Mouse (Mus musculus): ENCODE data around the gene Mybpc3. TPM values are rescaled to one million over a fixed set of nuclear protein-coding genes. Genes with fewer than 3 reads are reported as not detected.

Mybpc3 gene
- polyA plus RNA-seq, 1 experiment from 2014 or later = 0.05 TPM

DNA sequence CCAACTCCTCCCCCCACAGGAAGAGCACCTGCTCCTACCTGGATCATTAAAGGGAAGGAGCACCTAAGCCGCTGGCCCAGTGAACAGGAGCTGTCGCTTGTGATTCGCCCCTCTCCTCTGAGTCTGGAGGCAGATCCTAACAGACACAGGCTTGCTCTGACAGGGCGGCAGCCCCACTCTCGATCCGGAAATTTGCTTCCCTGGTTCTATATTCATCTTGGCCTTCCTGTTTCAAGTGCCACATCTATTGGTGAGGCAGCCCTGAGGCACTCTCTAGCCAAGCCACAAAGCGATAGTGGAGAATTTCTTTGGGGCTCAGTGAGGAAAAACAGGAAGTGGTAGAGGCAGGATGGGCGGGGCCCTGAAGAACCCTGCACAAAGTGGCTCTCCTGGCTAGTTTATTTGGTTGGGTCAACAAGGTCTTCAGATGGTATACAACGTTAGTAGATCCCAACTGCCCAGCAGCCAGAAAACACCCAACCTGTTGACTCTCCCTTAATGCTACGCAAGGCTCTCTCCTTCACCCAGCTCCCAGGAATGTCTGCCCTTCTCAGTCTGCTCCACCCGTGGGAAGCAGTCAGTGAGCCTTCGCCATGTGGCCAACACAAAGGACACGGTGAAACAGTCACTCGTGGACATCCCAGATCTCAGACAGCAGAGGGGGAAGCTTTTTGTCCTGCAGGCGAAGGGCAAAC lies 65.9 kb downstream of the Mybpc3 start, which contains the start of gene Madd:
Madd (minus strand) TSS at position 127 of the 695 bp plus-strand sequence.
- Histone ChIP-seq H3K9me3 (no peaks in the 10 kb centered on the region), H3K4me2 (replicated peaks) (peak within 1 kb of the TSS; percentile 80), H3K27ac (peak within 1 kb of the TSS; percentile 83), H3K36me3 (no peaks in the 10 kb centered on the region), H3K4me3 (replicated peaks) (peak within 1 kb of the TSS; percentile 94), H3K4me1 (replicated peaks) (peaks cover 5% of the 10 kb centered on the region; the same call in 1 of the 2 replicates), H3K27me3 (replicated peaks) (no peaks in the 10 kb centered on the region), H3K9ac (peak within 1 kb of the TSS; percentile 70)
- 62% methylated on average over 15 of the region's 15 CpGs for WGBS
- 0 out of 2 replicates have a peak, but pooled peaks have one; percentile 13 for ATAC-seq

Other genes starting within 250 kb of the Mybpc3 start
- gene C1qtnf4, start 232.3 kb upstream of the Mybpc3 start, polyA plus RNA-seq (2015; fragmentation: Nextera tagmentation; extraction: Ambion mirVana) = 6.9 and 8.8 TPM in 2 replicates
- gene Kbtbd4, start 213.4 kb upstream of the Mybpc3 start, polyA plus RNA-seq (2015; fragmentation: Nextera tagmentation; extraction: Ambion mirVana) = 27.8 and 29.8 TPM in 2 replicates
- 276 and 282 TPM in 2 replicates for gene Ndufs3, start 213.3 kb upstream of the Mybpc3 start, polyA plus RNA-seq (2015; fragmentation: Nextera tagmentation; extraction: Ambion mirVana)
- gene Celf1, start 177.8 kb upstream of the Mybpc3 start, polyA plus RNA-seq (2015; fragmentation: Nextera tagmentation; extraction: Ambion mirVana) = 81.3 and 82.3 TPM in 2 replicates
- gene Rapsn, start 82.5 kb upstream of the Mybpc3 start, polyA plus RNA-seq (2015; fragmentation: Nextera tagmentation; extraction: Ambion mirVana) = 1.2 and 1.5 TPM in 2 replicates
- 232 and 236 TPM in 2 replicates for gene Psmc3, start 64.1 kb upstream of the Mybpc3 start, polyA plus RNA-seq (2015; fragmentation: Nextera tagmentation; extraction: Ambion mirVana)
- gene Slc39a13, start 47.7 kb upstream of the Mybpc3 start, polyA plus RNA-seq (2015; fragmentation: Nextera tagmentation; extraction: Ambion mirVana) = 26.5 and 32.4 TPM in 2 replicates
- gene Spi1, start 35.8 kb upstream of the Mybpc3 start, polyA plus RNA-seq (2015; fragmentation: Nextera tagmentation; extraction: Ambion mirVana) = 7.9 and 8.9 TPM in 2 replicates
- gene Madd, start 65.7 kb downstream of the Mybpc3 start, polyA plus RNA-seq (2015; fragmentation: Nextera tagmentation; extraction: Ambion mirVana) = 8.0 and 11.0 TPM in 2 replicates
- 12.8 and 14.3 TPM in 2 replicates for gene Nr1h3, start 84.7 kb downstream of the Mybpc3 start, polyA plus RNA-seq (2015; fragmentation: Nextera tagmentation; extraction: Ambion mirVana)
- gene Acp2, start 84.7 kb downstream of the Mybpc3 start, polyA plus RNA-seq (2015; fragmentation: Nextera tagmentation; extraction: Ambion mirVana) = 20.4 and 20.9 TPM in 2 replicates
- gene Ddb2, start 118.8 kb downstream of the Mybpc3 start, polyA plus RNA-seq (2015; fragmentation: Nextera tagmentation; extraction: Ambion mirVana) = 14.8 and 17.4 TPM in 2 replicates
- gene Pacsin3, start 137.8 kb downstream of the Mybpc3 start, polyA plus RNA-seq (2015; fragmentation: Nextera tagmentation; extraction: Ambion mirVana) = 21.3 and 22.3 TPM in 2 replicates
- 72.0 and 75.6 TPM in 2 replicates for gene Arfgap2, start 146.8 kb downstream of the Mybpc3 start, polyA plus RNA-seq (2015; fragmentation: Nextera tagmentation; extraction: Ambion mirVana)